Mouse (Mus musculus) spleen, adult 2 months (tissue): ENCODE measurements around the gene F11. TPM values are rescaled to one million over a fixed set of nuclear protein-coding genes. Genes with fewer than 3 reads are reported as not detected.

Experiments
- DNase-seq, 2 experiments: peaks; one replicate each; pipeline versions ENCODE4 v3.0.0 to v3.0.0-alpha.2; 2012 to 2021; ENCODE audit warnings: low spot score in 2 of 2, low read depth in 1 of 2
- H3K27ac ChIP-seq: fragments of 200-500 bp; 2 replicates; pipeline ENCODE4 v1.5.1; 2012; ENCODE audit warnings: low read length, inconsistent platforms; ENCODE audit not compliant: insufficient read depth
- H3K27me3 ChIP-seq: fragments of 200-500 bp; 2 replicates; pipeline ENCODE4 v1.6.1; 2012; ENCODE audit warnings: mild to moderate bottlenecking, moderate library complexity, low read length, inconsistent platforms; ENCODE audit not compliant: control insufficient read depth, insufficient read depth
- H3K36me3 ChIP-seq: fragments of 200-500 bp; 2 replicates; pipeline ENCODE4 v1.6.1; 2012; ENCODE audit warnings: mild to moderate bottlenecking, low read length, inconsistent platforms; ENCODE audit not compliant: control insufficient read depth, insufficient read depth
- H3K4me1 ChIP-seq: fragments of 200-500 bp; 2 replicates; pipeline ENCODE4 v1.6.1; 2011; ENCODE audit warnings: inconsistent platforms; ENCODE audit not compliant: control insufficient read depth, insufficient read depth, insufficient read length
- H3K4me3 ChIP-seq: fragments of 200-500 bp; 2 replicates; pipeline ENCODE4 v1.5.1; 2011; ENCODE audit warnings: mild to moderate bottlenecking, inconsistent platforms; ENCODE audit not compliant: insufficient read depth, insufficient read length; ENCODE audit errors: extremely low read depth
- CTCF ChIP-seq: fragments of 200-500 bp; IDR thresholded peaks from 2 replicates; pipeline ENCODE4 v1.5.1; 2011; ENCODE audit warnings: mild to moderate bottlenecking, inconsistent platforms; ENCODE audit not compliant: insufficient read depth, insufficient read length, insufficient replicate concordance; ENCODE audit errors: extremely low read depth
- POLR2A ChIP-seq: fragments of 200-500 bp; IDR thresholded peaks from 2 replicates; pipeline ENCODE4 v1.6.1; 2011; ENCODE audit warnings: low read depth, low read length, inconsistent platforms
- whole genome bisulfite sequencing: fragments of 180-500 bp; shearing (Covaris S2); methylation state at CpG from one replicate; pipeline ENCODE4 v1.1.7; 2018; 5-methylcytosine and 5-hydroxymethylcytosine counted together
- polyA plus RNA-seq: library from polyadenylated mRNA; depleted of rRNA; stranded (reverse); fragments of >200 nt; gene quantifications from 2 replicates; pipeline ENCODE4 v1.2.3, GENCODE M21; 2012; rRNA removed

The F11 gene
- polyA plus RNA-seq = not detected in 2 replicates

DNA sequence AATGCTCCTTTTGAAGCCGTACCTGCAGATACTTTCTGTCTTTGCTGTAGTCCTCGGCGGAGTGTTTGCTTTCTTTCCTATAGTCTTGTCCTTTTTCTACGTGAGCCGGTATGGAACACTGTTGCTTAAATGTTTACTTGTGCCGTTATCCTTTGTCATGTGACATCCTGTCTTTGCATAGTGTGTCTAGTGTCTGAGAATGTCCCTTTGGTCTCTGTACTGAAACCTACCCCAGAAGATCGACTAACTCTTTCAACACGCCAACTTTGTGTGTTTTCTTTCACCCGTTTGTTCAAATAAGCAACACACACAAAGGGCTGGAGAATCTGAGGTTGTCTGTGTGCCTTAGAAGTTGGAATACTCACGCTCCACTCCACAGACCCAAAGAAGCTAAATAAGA lies at the start of gene F11:
Gene F11, minus strand, starts transcription at position 112 of the 400 bp plus-strand sequence.
- DNase-seq = no peak
- WGBS = 82% methylated on average over 10 of the region's 10 CpGs

GRCm38 (mm10) chr8:45310967-45311366 lies 49.1 kb upstream of the F11 start:
- H3K27ac ChIP-seq = no peak overlapping the region
- DNase-seq = no peak
- TF ChIP-seq POLR2A (no peak), CTCF (no peak)
- H3K36me3 ChIP-seq = peaks cover 9% of the 10 kb centered on the region
- WGBS = 81% methylated on average over 4 of the region's 4 CpGs
- no peaks in the 10 kb centered on the region for H3K4me1 ChIP-seq
- no peak overlapping the region for H3K4me3 ChIP-seq
- no peaks in the 10 kb centered on the region for H3K27me3 ChIP-seq

More for the DNA sequence above, at the start of gene F11:
- Histone ChIP-seq H3K27me3 (no peaks in the 10 kb centered on the region), H3K27ac (no peak within 1 kb of the TSS), H3K4me3 (no peak within 1 kb of the TSS), H3K4me1 (no peaks in the 10 kb centered on the region), H3K36me3 (no peaks in the 10 kb centered on the region)
- TF ChIP-seq CTCF (no peak), POLR2A (no peak)

- TF ChIP-seq CTCF = no peak
- no peak for TF ChIP-seq POLR2A
- Histone ChIP-seq H3K4me3 (no peak within 1 kb of the TSS), H3K27ac (no peak within 1 kb of the TSS), H3K27me3 (no peaks in the 10 kb centered on the region), H3K4me1 (no peaks in the 10 kb centered on the region), H3K36me3 (peaks cover 10% of the 10 kb centered on the region)
- no peak for DNase-seq
- 94% methylated on average over 13 of the region's 13 CpGs for WGBS
Measured at GRCm38 (mm10) chr8:45308366-45308765, 46.5 kb upstream of the F11 start, which contains the start of gene Gm45753. TSS of gene Gm45753 (minus strand) at chr8:45308466.

DNA sequence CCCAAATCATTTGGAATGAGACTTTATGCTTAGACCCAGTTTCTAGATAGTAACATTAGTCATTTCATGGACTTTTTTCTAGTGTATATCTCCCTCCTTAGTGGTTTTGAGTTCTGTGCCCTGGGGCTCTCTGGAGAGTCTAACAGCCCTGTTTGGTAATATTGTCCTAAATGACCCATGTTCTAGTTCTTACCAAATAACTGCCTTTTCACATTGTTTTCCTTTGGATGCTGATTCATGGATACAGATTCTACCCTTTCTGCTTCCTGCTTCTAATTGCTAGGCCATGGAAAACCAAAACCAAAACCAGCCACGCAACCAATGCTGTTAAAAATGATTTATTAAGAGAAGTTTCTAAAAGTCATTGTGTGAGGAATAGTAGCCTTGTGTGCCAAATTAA lies 43.6 kb upstream of the F11 start:
- Histone ChIP-seq H3K4me1 (no peaks in the 10 kb centered on the region), H3K27me3 (no peaks in the 10 kb centered on the region), H3K4me3 (no peak overlapping the region), H3K36me3 (peaks cover 10% of the 10 kb centered on the region), H3K27ac (no peak overlapping the region)
- 93% methylated on average over 1 of the region's 1 CpGs for WGBS
- TF ChIP-seq POLR2A (no peak), CTCF (no peak)
- DNase-seq = no peak

DNA sequence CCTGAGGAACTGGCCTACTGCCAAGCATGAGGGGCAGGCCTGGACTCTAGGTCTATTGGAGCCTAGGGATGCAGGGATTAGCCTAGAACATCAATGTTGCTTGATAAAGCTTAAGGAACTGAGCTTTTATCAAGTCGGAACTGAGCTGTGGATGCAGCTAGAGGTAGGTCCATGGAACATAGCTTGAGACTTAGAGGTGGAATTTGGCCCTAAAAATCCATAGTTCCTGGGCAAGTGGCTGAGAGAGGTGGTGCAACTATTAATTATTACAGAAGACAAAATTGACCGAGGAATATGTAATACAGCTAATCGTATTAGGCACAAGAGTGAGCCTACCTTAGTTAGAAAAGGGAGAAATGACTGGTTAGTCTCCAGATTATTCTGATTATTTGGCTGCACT lies 42.5 kb upstream of the F11 start:
- Histone ChIP-seq H3K4me3 (no peak overlapping the region), H3K27me3 (no peaks in the 10 kb centered on the region), H3K27ac (no peak overlapping the region), H3K4me1 (no peaks in the 10 kb centered on the region), H3K36me3 (peaks cover 10% of the 10 kb centered on the region)
- WGBS = 91% methylated on average over 3 of the region's 3 CpGs
- DNase-seq = no peak
- TF ChIP-seq POLR2A (no peak), CTCF (no peak)

DNA sequence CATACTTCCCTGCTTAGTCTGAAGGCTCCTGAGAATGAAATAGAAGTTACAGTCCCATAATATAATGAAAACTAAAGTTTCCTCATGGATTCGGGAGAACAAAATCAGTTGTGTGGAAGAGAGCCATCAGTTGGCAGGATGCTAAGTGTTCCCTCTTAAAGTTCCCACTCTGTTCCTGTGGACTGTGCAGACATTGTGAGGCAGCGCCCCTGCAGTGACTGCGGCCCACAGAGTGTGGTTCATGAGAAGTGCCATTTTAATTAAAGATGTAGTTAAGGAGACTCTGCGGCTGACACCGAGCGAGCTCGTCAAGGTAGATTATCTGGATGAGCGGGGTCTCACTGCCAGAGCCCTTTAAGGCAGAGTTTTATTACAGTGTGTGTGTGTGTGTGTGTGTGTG lies 40.6 kb upstream of the F11 start:
- H3K4me3 ChIP-seq = no peak overlapping the region
- H3K27me3 ChIP-seq = no peaks in the 10 kb centered on the region
- no peak for TF ChIP-seq POLR2A
- TF ChIP-seq CTCF = no peak
- no peaks in the 10 kb centered on the region for H3K4me1 ChIP-seq
- WGBS = 94% methylated on average over 8 of the region's 8 CpGs
- no peak for DNase-seq
- H3K36me3 ChIP-seq = peaks cover 4% of the 10 kb centered on the region; the same call in 1 of the 2 replicates
- H3K27ac ChIP-seq = no peak overlapping the region

- DNase-seq = no peak
- Histone ChIP-seq H3K27ac (no peak overlapping the region), H3K4me1 (no peaks in the 10 kb centered on the region), H3K36me3 (no peaks in the 10 kb centered on the region), H3K4me3 (no peak overlapping the region), H3K27me3 (no peaks in the 10 kb centered on the region)
- TF ChIP-seq CTCF (no peak), POLR2A (no peak)
- 90% methylated on average over 6 of the region's 6 CpGs for WGBS
Measured at GRCm38 (mm10) chr8:45295276-45295675, 33.4 kb upstream of the F11 start.
